Mouse (Mus musculus): ENCODE results near the gene Cdkl1. TPM values are rescaled to one million over a fixed set of nuclear protein-coding genes. Genes with fewer than 3 reads are reported as not detected.

The Cdkl1 gene
- total RNA-seq, 2 experiments from 2014 or later: 20.5 to 20.9 TPM

Small RNAs within 50 kb of the gene (microRNA-seq; reads per million reads assigned to microRNA genes)
- gene Mir681: 0 reads per million in 2 experiments

Other genes with a start within 250 kb of the Cdkl1 start
- 10 to 100 TPM; 19.9 to 21.2 TPM for gene Vcpkmt, start 208.2 kb downstream of the Cdkl1 start, total RNA-seq (2021)
- gene Sos2, start 109.4 kb downstream of the Cdkl1 start, total RNA-seq (2021): 10 to 100 TPM; 28.0 to 32.0 TPM
- gene L2hgdh, start 66.4 kb downstream of the Cdkl1 start, total RNA-seq (2021): 10 to 100 TPM; 14.3 to 15.8 TPM
- gene Atp5s, start 66.3 kb downstream of the Cdkl1 start, total RNA-seq (2021): 10 to 100 TPM; 31.9 to 34.7 TPM
- gene Atl1, start 101.3 kb upstream of the Cdkl1 start, total RNA-seq (2021): 100 to 1,000 TPM; 201 to 202 TPM
- 10 to 100 TPM; 44.4 to 51.4 TPM for gene Map4k5, start 101.9 kb upstream of the Cdkl1 start, total RNA-seq (2021)
- gene Sav1, start 195.7 kb upstream of the Cdkl1 start, total RNA-seq (2021): 10 to 100 TPM; 15.1 to 17.4 TPM